Comparison of ENCODE assay signal across 17 mouse cellular contexts in the genomic region with DNA sequence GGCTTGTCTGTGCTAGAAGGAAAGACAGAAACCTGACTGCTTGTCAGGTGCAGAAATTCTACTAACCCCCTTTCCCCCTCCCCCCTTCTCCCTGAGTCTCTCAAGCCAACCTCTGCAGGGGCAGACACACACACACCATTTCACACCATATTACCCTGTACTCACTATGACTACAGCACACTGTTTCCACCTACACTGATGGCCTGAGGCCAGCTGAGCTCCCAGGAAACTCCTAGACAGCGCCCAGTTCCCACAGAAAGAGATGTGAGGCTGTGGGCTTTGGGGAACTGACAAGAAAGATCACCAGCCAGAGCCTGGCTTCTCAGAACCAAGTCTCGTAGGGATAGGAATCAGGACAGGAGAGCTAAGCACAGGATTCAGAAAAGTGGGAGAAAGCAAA. TPM values are rescaled to one million over a fixed set of nuclear protein-coding genes. Genes with fewer than 3 reads are reported as not detected.
DNase-seq lines count a peak whose midpoint lies in the region; TF ChIP-seq lines count a peak whose summit lies in the region.
"Had no signal": no experiment of that assay in that cellular context is flagged by ENCODE, and none has a peak within 500 bp of the region (broad histone marks: within the 10 kb centered on the region; RNA-seq: fewer than 3 reads in every experiment).

No protein-coding gene starts in this region.

- H3K27me3 ChIP-seq in heart, embryonic 10.5 days (ENCODE audit: insufficient read depth, poor library complexity, severe bottlenecking), result no peaks in the 10 kb centered on the region
- H3K27me3 ChIP-seq: forebrain, embryonic 12.5 days; limb, embryonic 12.5 days had no signal

- DNase-seq in heart, embryonic 10.5 days (ENCODE audit: low spot score), result no peak
- no peak for DNase-seq in heart, postnatal 4 days
- peak; percentile 49 to 64 for DNase-seq in left cerebral cortex, postnatal 14 days (ENCODE audit: low spot score in 2 of 2)
- no peak for DNase-seq in left cerebral cortex, adult 2 months (ENCODE audit: extremely low spot score in 1 of 2, low spot score in 2 of 2)
- peak; percentile 31 to 58 for DNase-seq in right cerebral cortex, adult 2 months (ENCODE audit: low spot score in 2 of 2)
- DNase-seq in right cerebral cortex, postnatal 4 days, result no peak
- no peak for DNase-seq in cerebellum, postnatal 25 days
- DNase-seq: cerebellum, adult 11 months; cerebellum, postnatal 14 days; heart, adult 18-20 months; kidney, adult 18-20 months; kidney, postnatal 10 days; spleen, adult 18-20 months; thymus, adult 18-20 months had no signal

- H3K4me1 ChIP-seq in heart, embryonic 10.5 days, result peaks cover 65% of the 10 kb centered on the region

- peak overlapping the region; percentile 44; the same call in 1 of the 2 replicates for H3K27ac ChIP-seq in heart, embryonic 10.5 days
- H3K27ac ChIP-seq in left cerebral cortex, adult 2 months, result no peak overlapping the region
- H3K27ac ChIP-seq: forebrain, embryonic 12.5 days; limb, embryonic 12.5 days; liver, embryonic 14.5 days had no signal

- intact Hi-C loops in left cerebral cortex, postnatal 14 days (cut with DNase I), result no loop called here
- intact Hi-C loops in left cerebral cortex, adult 2 months (cut with DNase I), result loop anchor here (5.0 kb wide), 1 partner anchor 72 kb away; no protein-coding TSS in a partner anchor

- H3K4me3 ChIP-seq in heart, embryonic 10.5 days, result no peak overlapping the region
- no peak overlapping the region for H3K4me3 ChIP-seq in left cerebral cortex, adult 2 months
- H3K4me3 ChIP-seq: forebrain, embryonic 12.5 days; limb, embryonic 12.5 days had no signal

- WGBS in heart, embryonic 10.5 days, result 61% methylated on average over 2 of the region's 2 CpGs

- H3K36me3 ChIP-seq in heart, embryonic 10.5 days, result no peaks in the 10 kb centered on the region

- TF ChIP-seq CTCF in left cerebral cortex, adult 2 months (IDR thresholded peaks at IDR 0.05), result no peak

- no peaks in the 10 kb centered on the region for H3K9me3 ChIP-seq in heart, embryonic 10.5 days
- H3K9me3 ChIP-seq: forebrain, embryonic 12.5 days; limb, embryonic 12.5 days had no signal

RNA-seq across cellular contexts. Expression of a gene that starts 6.7 kb away (rescaled TPM):
- polyA plus RNA-seq in heart, embryonic 10.5 days (2016; fragmentation: Nextera tagmentation; extraction: Ambion mirVana), result 38.2 and 48.2 TPM in 2 replicates
- 10 to 100 TPM; 60.3 to 64.2 TPM for total RNA-seq in heart, postnatal 4 days (2021)
- 10 to 100 TPM; 45.2 to 48.1 TPM for total RNA-seq in left cerebral cortex, postnatal 14 days (2021)
- total RNA-seq in left cerebral cortex, adult 2 months (2021), result 10 to 100 TPM; 35.6 to 37.0 TPM

Comparison
In these comparisons a context has a peak if more than half of its experiments do, and no peak if none do; other contexts are left out.
1. DNase-seq: peak in left cerebral cortex, postnatal 14 days (2 of 2) and right cerebral cortex, adult 2 months (2 of 2); none in heart, embryonic 10.5 days (single experiment), heart, postnatal 4 days (single experiment), left cerebral cortex, adult 2 months (0 of 2), right cerebral cortex, postnatal 4 days (single experiment) and cerebellum, postnatal 25 days (0 of 2).